Mouse (Mus musculus) skeletal muscle tissue, postnatal 0 days (tissue): Measurements from ENCODE around the gene Apmap. TPM values are rescaled to one million over a fixed set of nuclear protein-coding genes. Genes with fewer than 3 reads are reported as not detected.

ENCODE experiments used
- polyA plus RNA-seq: library from polyadenylated mRNA; unstranded; fragments of >200 nt; fragmentation: Nextera tagmentation; extraction: Ambion mirVana; gene quantifications from 2 replicates; pipeline ENCODE4 v1.2.1, GENCODE M21; 2015

Apmap gene
- 27.1 and 85.5 TPM in 2 replicates for polyA plus RNA-seq

DNA sequence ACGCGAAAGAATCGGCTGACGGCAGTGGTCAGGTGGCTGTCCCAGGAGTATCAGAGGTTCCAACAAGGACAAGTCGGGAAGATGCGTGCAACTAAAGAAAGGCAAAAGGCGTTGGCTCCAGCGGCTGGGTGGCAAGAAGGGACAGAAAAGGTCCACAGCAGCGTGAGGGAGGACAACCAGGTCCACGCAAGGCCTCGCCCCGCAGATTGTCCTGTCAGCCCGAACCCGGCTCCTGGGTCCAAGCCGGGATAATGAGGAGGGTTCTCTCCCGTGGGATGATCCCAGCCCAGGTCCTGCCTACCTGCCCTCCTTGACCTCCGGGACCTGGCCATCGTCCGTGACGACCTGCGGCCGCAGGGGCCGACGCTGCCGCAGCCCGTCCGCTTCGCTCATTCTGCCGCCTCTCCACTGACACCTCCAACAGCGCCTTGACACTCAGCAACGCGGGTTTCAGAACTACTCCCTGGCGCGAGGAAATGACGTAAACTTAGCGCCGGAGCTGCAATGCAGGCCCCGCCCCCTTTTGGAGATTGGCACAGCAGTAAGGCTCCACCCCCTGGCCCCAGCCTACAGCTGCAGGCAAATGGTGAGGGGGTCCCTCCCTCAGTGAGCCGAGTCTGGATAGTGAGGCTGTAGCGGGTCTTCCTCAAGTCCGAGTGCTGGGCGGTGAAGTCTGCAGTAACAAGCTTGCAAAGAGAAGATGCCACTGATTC lies at the start of gene Apmap:
Gene Apmap (minus strand): TSS at position 481 of the 713 bp plus-strand sequence.

DNA sequence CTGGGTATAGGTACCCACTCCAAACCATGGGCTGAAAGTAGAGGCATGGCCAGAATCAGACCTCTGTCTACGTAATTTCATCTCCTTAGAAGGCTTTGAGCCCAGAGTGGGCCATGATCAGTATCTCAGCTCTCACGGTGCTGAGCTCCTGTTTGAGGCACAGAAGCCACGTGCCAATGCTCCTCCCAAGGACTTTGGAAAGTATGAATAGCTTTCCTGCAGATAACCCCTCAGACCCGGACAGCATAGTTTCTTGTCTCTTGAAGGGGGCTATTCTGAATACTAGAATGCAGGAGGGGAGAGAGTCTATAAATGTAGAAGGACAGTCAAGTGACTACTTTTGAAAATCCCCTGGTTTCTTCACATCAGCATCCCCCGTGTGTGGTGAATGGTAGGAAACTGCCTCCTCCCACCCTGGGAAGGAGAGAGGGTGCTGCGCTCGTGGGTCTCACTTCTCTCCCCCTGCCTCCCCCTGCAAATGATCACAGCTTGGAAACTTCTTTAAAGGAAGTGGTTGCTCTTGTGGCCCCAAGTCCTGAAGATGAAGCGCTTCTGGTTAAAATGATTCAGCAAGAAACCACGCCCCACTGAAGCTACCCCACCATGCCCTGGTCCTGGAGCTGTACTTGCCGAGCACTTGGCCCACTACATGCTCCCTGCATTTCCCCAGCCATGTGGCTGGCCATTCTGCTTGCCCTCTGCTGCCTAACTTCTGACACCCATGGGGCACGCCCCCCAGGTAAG lies 38.3 kb downstream of the Apmap start, which contains the start of gene Cst7:
Gene Cst7 (plus strand): TSS at position 569 of the 744 bp plus-strand sequence.

Other genes with a start within 250 kb of the Apmap start
- 2.3 and 3.3 TPM in 2 replicates for gene 3300002I08Rik, start 245.8 kb downstream of the Apmap start, polyA plus RNA-seq
- gene Zfp442, start 157.1 kb downstream of the Apmap start, polyA plus RNA-seq, result 2.4 and 2.8 TPM in 2 replicates
- gene Zfp345, start 123.5 kb downstream of the Apmap start, polyA plus RNA-seq, result 0.06 TPM in 1 of 2 replicates, not detected in the other
- 3.8 and 5.6 TPM in 2 replicates for gene Cst7, start 38.2 kb downstream of the Apmap start, polyA plus RNA-seq
- 10.9 and 12.9 TPM in 2 replicates for gene Acss1, start 59.9 kb upstream of the Apmap start, polyA plus RNA-seq
- not detected in 2 replicates for gene Vsx1, start 80.8 kb upstream of the Apmap start, polyA plus RNA-seq
- 10.3 and 16.7 TPM in 2 replicates for gene Entpd6, start 140.5 kb upstream of the Apmap start, polyA plus RNA-seq
- gene Pygb, start 178.2 kb upstream of the Apmap start, polyA plus RNA-seq, result 19.2 and 29.4 TPM in 2 replicates